Mouse (Mus musculus) spleen, adult 12 weeks (tissue): Measurements from ENCODE around the gene Msantd1.

Experiments used
- DNase-seq: peaks from one replicate; pipeline ENCODE4 v3.0.0; 2022; ENCODE audit warnings: low spot score

Msantd1 gene

DNA sequence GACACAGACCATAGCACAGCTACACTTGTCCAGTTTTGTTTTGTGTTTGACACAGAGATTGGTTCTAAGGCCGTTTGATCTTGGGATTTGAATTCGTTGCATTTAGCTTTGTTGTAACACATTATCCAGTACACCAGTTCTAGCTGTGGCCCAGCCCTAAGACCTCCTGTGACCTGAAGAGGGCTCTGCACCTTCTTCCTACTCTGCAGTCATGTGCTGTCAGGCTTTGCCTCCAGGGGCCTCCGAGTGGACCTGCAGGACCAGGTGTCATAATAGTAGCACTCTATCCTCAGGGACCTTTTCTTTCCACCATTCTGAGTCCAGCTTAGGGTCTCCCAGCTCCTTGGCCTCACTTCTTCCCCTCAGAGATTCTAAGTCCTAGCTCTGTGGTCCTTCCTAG, 64.7 kb downstream of the Msantd1 start:
- no peak for DNase-seq
